Mouse (Mus musculus) spleen, postnatal 36 days (tissue): Measurements from ENCODE around the gene Snx29.
"Not testable (repeated sequence)": the region's sequence is repeated elsewhere in the genome, so short reads cannot be mapped to it uniquely, and the experiment has no call there.

Source experiments
- DNase-seq, 2 experiments: peaks; one replicate each; pipeline ENCODE4 v3.0.0; 2022; ENCODE audit warnings: low spot score in 2 of 2, mixed read lengths in 1 of 2

The Snx29 gene

GRCm38 (mm10) chr16:11448696-11449095 lies 126.0 kb downstream of the Snx29 start:
- not testable (repeated sequence) for DNase-seq

- DNase-seq: no peak
These were observed 126.6 kb downstream of the Snx29 start for GRCm38 (mm10) chr16:11449344-11449743.

GRCm38 (mm10) chr16:11450626-11451025 lies 127.9 kb downstream of the Snx29 start:
- no peak for DNase-seq

GRCm38 (mm10) chr16:11454871-11455270 lies 132.2 kb downstream of the Snx29 start:
- DNase-seq: no peak

- no peak for DNase-seq
These were observed 132.9 kb downstream of the Snx29 start for GRCm38 (mm10) chr16:11455545-11456140.

- peak; percentile 6 to 31 for DNase-seq
These were observed 133.5 kb downstream of the Snx29 start for GRCm38 (mm10) chr16:11456141-11456645.

- no peak for DNase-seq
These were observed 134.4 kb downstream of the Snx29 start for GRCm38 (mm10) chr16:11457136-11457535.

GRCm38 (mm10) chr16:11457609-11458350 lies 135.1 kb downstream of the Snx29 start:
- DNase-seq: no peak

- DNase-seq: no peak
These were observed 137.5 kb downstream of the Snx29 start for GRCm38 (mm10) chr16:11460210-11460609.

- DNase-seq: peak; percentile 40 to 46
These were observed 138.9 kb downstream of the Snx29 start for GRCm38 (mm10) chr16:11461612-11462011.

- DNase-seq: peak; percentile 31 to 51
These were observed 145.9 kb downstream of the Snx29 start for GRCm38 (mm10) chr16:11468533-11469179.

- no peak for DNase-seq
These were observed 146.8 kb downstream of the Snx29 start for GRCm38 (mm10) chr16:11469491-11469890.

GRCm38 (mm10) chr16:11471246-11471645 lies 148.5 kb downstream of the Snx29 start:
- no peak for DNase-seq

- DNase-seq: no peak
These were observed 150.1 kb downstream of the Snx29 start for GRCm38 (mm10) chr16:11472852-11473251.

GRCm38 (mm10) chr16:11473474-11473873 lies 150.8 kb downstream of the Snx29 start:
- no peak for DNase-seq

- no peak for DNase-seq
These were observed 151.3 kb downstream of the Snx29 start for GRCm38 (mm10) chr16:11473893-11474505.

- no peak for DNase-seq
These were observed 152.6 kb downstream of the Snx29 start for GRCm38 (mm10) chr16:11475137-11475943.

GRCm38 (mm10) chr16:11476314-11476713 lies 153.6 kb downstream of the Snx29 start:
- no peak for DNase-seq

- no peak for DNase-seq
These were observed 154.3 kb downstream of the Snx29 start for GRCm38 (mm10) chr16:11476968-11477367.

- DNase-seq: no peak
These were observed 154.9 kb downstream of the Snx29 start for GRCm38 (mm10) chr16:11477591-11477990.

- no peak for DNase-seq
These were observed 156.9 kb downstream of the Snx29 start for GRCm38 (mm10) chr16:11479605-11480004.
